Comparison of ENCODE assay signal across 8 mouse cellular contexts in the genomic region with DNA sequence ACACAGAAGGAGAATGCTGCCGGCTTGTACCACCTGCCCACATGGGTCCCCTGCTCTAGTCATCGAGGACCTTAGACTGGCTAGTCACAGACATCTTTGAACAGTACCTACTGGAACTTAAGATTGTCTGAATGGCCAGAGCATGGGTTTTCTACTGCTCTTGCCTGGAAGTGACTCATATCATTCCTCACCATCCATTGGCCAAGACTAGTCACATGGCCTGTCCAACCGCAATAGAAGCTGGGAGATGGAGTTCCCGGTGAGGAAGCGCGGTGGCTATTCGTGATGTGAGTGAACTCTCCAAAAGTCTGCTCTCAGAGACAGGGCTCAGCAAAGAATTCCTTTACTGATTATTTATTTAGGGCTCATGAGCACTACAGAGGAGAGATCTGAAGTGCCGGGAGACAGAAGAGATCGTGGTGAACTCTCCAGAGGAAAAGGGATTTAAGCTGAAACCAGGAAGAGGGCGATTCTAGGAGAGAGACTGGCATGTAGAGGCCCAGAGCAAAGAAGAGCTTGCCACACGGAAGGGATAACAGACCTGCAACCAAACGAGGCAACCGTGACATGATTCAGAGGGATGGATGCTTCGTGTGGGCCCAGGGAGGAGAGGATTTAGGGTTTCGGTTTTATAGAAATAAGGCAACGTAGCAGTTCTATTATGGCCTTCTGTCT. TPM values are rescaled to one million over a fixed set of nuclear protein-coding genes. Genes with fewer than 3 reads are reported as not detected.
A peak's percentile ranks its signal among the peaks of the same experiment; 100 is the strongest.
DNase-seq lines count a peak whose midpoint lies in the region; ATAC-seq lines count a peak whose summit lies in the region.

No protein-coding gene starts in this region.

- peak overlapping the region; percentile 65 for H3K9ac ChIP-seq in hindbrain, embryonic 14.5 days

- peak overlapping the region; percentile 64 for H3K4me2 ChIP-seq in hindbrain, embryonic 14.5 days (replicated peaks)

- no peaks in the 10 kb centered on the region for H3K27me3 ChIP-seq in hindbrain, embryonic 14.5 days (ENCODE audit: control insufficient read depth, insufficient read depth, low read length)

- H3K4me1 ChIP-seq in hindbrain, embryonic 14.5 days (replicated peaks; ENCODE audit: control insufficient read depth, insufficient read depth, low read length) = peaks cover 7% of the 10 kb centered on the region

- peak; percentile 90 for DNase-seq in ZHBTc4 (ENCODE audit: low read depth, low spot score)
- DNase-seq in cerebellum, postnatal 25 days = peak; percentile 77 to 84
- DNase-seq in frontal cortex, postnatal 25 days (ENCODE audit: low spot score in 2 of 2) = peak; percentile 59 to 80
- peak; percentile 88 for DNase-seq in hindbrain, embryonic 14.5 days (ENCODE audit: low spot score)
- peak; percentile 60 to 66 for DNase-seq in layer of hippocampus, postnatal 25 days (ENCODE audit: extremely low spot score in 1 of 2, low spot score in 1 of 2)
- peak; percentile 76 for DNase-seq in lung, postnatal 14 days
- peak; percentile 87 for DNase-seq in retina, embryonic 14.5 days (ENCODE audit: low spot score)
- peak; percentile 67 for DNase-seq in thymus, postnatal 4 days

- H3K27ac ChIP-seq in hindbrain, embryonic 14.5 days = peak overlapping the region; percentile 46

- H3K9me3 ChIP-seq in hindbrain, embryonic 14.5 days (ENCODE audit: control insufficient read depth, low read length) = no peaks in the 10 kb centered on the region

- WGBS in hindbrain, embryonic 14.5 days = 12% methylated on average over 16 of the region's 16 CpGs

- no peaks in the 10 kb centered on the region for H3K36me3 ChIP-seq in hindbrain, embryonic 14.5 days (replicated peaks; ENCODE audit: control insufficient read depth, insufficient read depth)

- H3K4me3 ChIP-seq in hindbrain, embryonic 14.5 days (replicated peaks; ENCODE audit: low read length) = peak overlapping the region; percentile 41

- ATAC-seq in hindbrain, embryonic 14.5 days (ENCODE audit: low FRiP score) = peak; percentile 92

RNA-seq across cellular contexts. Expression of a gene that starts 5.7 kb away (rescaled TPM):
- polyA plus RNA-seq in hindbrain, embryonic 14.5 days (2014; fragmentation: Nextera tagmentation; extraction: Ambion mirVana) = 29.0 and 33.6 TPM in 2 replicates
- 10 to 100 TPM; 24.7 to 33.8 TPM for total RNA-seq in layer of hippocampus, postnatal 25 days (2021)

RNA-seq across cellular contexts. Expression of a gene that starts 56.4 kb away (rescaled TPM):
- 0.21 and 0.41 TPM in 2 replicates for polyA plus RNA-seq in hindbrain, embryonic 14.5 days (2014; fragmentation: Nextera tagmentation; extraction: Ambion mirVana)
- under 1 TPM; 0.12 to 0.14 TPM for total RNA-seq in layer of hippocampus, postnatal 25 days (2021)

Comparison
In these comparisons a context has a peak if more than half of its experiments do, and no peak if none do; other contexts are left out.
1. Peak in every context shown above with its lines: DNase-seq, ATAC-seq, H3K4me3 ChIP-seq and H3K27ac ChIP-seq.